Mouse (Mus musculus) lung, postnatal 0 days (tissue): ENCODE measurements around the gene Slc25a12. TPM values are rescaled to one million over a fixed set of nuclear protein-coding genes. Genes with fewer than 3 reads are reported as not detected.

Source experiments
- ATAC-seq: fragments of 200-750 bp; cut with Nextera tagmentation; 2 replicates; pipeline ENCODE4 v1.8.0; 2017; ENCODE audit warnings: moderate library complexity
- DNase-seq: peaks from one replicate; pipeline ENCODE4 v3.0.0-alpha.2; 2016; ENCODE audit warnings: low spot score
- H3K27ac ChIP-seq: fragments of 300-500 bp; sonication (generic); 2 replicates; pipeline ENCODE4 v1.5.1; 2014; ENCODE audit warnings: antibody characterized with exemption, mild to moderate bottlenecking, low read length, mixed read lengths
- H3K27me3 ChIP-seq: fragments of 300-500 bp; sonication (generic); replicated peaks from 2 replicates; pipeline ENCODE4 v1.6.1; 2014; ENCODE audit warnings: low read length, mixed read lengths; ENCODE audit not compliant: insufficient read depth
- H3K36me3 ChIP-seq: fragments of 300-500 bp; sonication (generic); 2 replicates; pipeline ENCODE4 v1.6.1; 2014; ENCODE audit warnings: low read length, mixed read lengths; ENCODE audit not compliant: insufficient read depth
- H3K4me1 ChIP-seq: fragments of 300-500 bp; sonication (generic); 2 replicates; pipeline ENCODE4 v1.6.1; 2014; ENCODE audit warnings: antibody characterized with exemption, low read depth, low read length, mixed read lengths; ENCODE audit not compliant: insufficient read depth
- H3K4me2 ChIP-seq: fragments of 300-500 bp; sonication (generic); replicated peaks from 2 replicates; pipeline ENCODE4 v1.6.1; 2014; ENCODE audit warnings: low read depth, mild to moderate bottlenecking, low read length, moderate library complexity, mixed read lengths
- H3K4me3 ChIP-seq: fragments of 300-500 bp; sonication (generic); 2 replicates; pipeline ENCODE4 v1.5.1; 2014; ENCODE audit warnings: low read depth, low read length
- H3K9ac ChIP-seq: fragments of 300-500 bp; sonication (generic); replicated peaks from 2 replicates; pipeline ENCODE4 v1.6.1; 2014; ENCODE audit warnings: low read depth, mild to moderate bottlenecking
- H3K9me3 ChIP-seq: fragments of 300-500 bp; sonication (generic); 2 replicates; pipeline ENCODE4 v1.6.1; 2016; ENCODE audit warnings: low read length, mixed read lengths
- CTCF ChIP-seq: IDR thresholded peaks from 2 replicates; pipeline ENCODE4 v1.5.1; 2016; ENCODE audit warnings: antibody characterized with exemption, mild to moderate bottlenecking
- EP300 ChIP-seq: IDR thresholded peaks from 2 replicates; pipeline ENCODE4 v1.6.1; 2016; ENCODE audit warnings: antibody characterized with exemption, mild to moderate bottlenecking, control low read depth
- WGBS: fragments of 180-500 bp; shearing (Covaris S2); extraction: QIAGEN DNeasy Blood & Tissue Kit; methylation state at CpG from one replicate; pipeline ENCODE4 v1.1.7; 2014; 5-methylcytosine and 5-hydroxymethylcytosine counted together
- polyA plus RNA-seq: library from polyadenylated mRNA; unstranded; fragments of >200 nt; fragmentation: Nextera tagmentation; extraction: Ambion mirVana; gene quantifications from 2 replicates; pipeline ENCODE4 v1.2.1, GENCODE M21; 2015

The Slc25a12 gene
- polyA plus RNA-seq, 1 experiment from 2014 or later = 16.8 TPM

- Histone ChIP-seq H3K27ac (no peak overlapping the region), H3K4me1 (no peaks in the 10 kb centered on the region), H3K9ac (no peak overlapping the region), H3K27me3 (no peaks in the 10 kb centered on the region), H3K36me3 (no peaks in the 10 kb centered on the region), H3K4me2 (no peak overlapping the region), H3K4me3 (no peak overlapping the region), H3K9me3 (no peaks in the 10 kb centered on the region)
- ATAC-seq = no peak
- DNase-seq = no peak
- no peak for TF ChIP-seq CTCF
- TF ChIP-seq EP300 = no peak
- 69% methylated on average over 3 of the region's 3 CpGs for WGBS
Observed at GRCm38 (mm10) chr2:71302156-71302663, 65.3 kb downstream of the Slc25a12 start.

DNA sequence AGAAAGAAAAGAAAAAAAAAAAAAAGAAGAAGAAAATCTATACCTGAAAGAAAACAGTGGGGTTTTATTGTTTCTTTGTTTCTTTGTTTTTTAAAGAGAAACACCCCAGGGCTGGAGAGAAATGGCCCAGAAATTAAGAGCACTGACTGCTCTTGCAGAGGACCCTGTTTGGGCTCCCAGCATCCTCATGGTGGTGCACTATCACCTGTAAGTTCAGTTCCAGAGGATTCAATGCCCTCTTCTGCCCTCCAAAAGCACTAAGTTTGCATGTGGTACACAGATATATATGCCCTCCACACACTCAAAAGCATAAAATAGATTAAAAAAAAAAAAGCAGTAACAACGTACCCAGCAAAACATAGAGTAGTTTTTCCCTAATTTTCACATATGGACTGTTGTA lies 68.8 kb downstream of the Slc25a12 start:
- no peaks in the 10 kb centered on the region for H3K9me3 ChIP-seq
- H3K4me1 ChIP-seq = no peaks in the 10 kb centered on the region
- H3K4me3 ChIP-seq = no peak overlapping the region
- no peaks in the 10 kb centered on the region for H3K36me3 ChIP-seq
- no peak overlapping the region for H3K27ac ChIP-seq
- no peak overlapping the region for H3K9ac ChIP-seq
- H3K27me3 ChIP-seq = no peaks in the 10 kb centered on the region
- DNase-seq (no peak), ATAC-seq (no peak)
- WGBS = 97% methylated on average over 1 of the region's 1 CpGs
- no peak for TF ChIP-seq CTCF
- TF ChIP-seq EP300 = no peak
- no peak overlapping the region for H3K4me2 ChIP-seq

GRCm38 (mm10) chr2:71297501-71297900 lies 70.0 kb downstream of the Slc25a12 start:
- Histone ChIP-seq H3K4me3 (no peak overlapping the region), H3K36me3 (no peaks in the 10 kb centered on the region), H3K27me3 (no peaks in the 10 kb centered on the region), H3K27ac (no peak overlapping the region), H3K4me1 (no peaks in the 10 kb centered on the region), H3K9ac (no peak overlapping the region), H3K9me3 (no peaks in the 10 kb centered on the region), H3K4me2 (no peak overlapping the region)
- 53% methylated on average over 1 of the region's 1 CpGs for WGBS
- ATAC-seq (no peak), DNase-seq (no peak)
- no peak for TF ChIP-seq CTCF
- TF ChIP-seq EP300 = no peak

GRCm38 (mm10) chr2:71295844-71296243 lies 71.7 kb downstream of the Slc25a12 start:
- H3K36me3 ChIP-seq = no peaks in the 10 kb centered on the region

GRCm38 (mm10) chr2:71294489-71294888 lies 73.1 kb downstream of the Slc25a12 start:
- H3K36me3 ChIP-seq = no peaks in the 10 kb centered on the region
- no peaks in the 10 kb centered on the region for H3K4me1 ChIP-seq

More at GRCm38 (mm10) chr2:71295844-71296243, 71.7 kb downstream of the Slc25a12 start:
- Histone ChIP-seq H3K9ac (no peak overlapping the region), H3K27ac (no peak overlapping the region), H3K9me3 (no peaks in the 10 kb centered on the region), H3K27me3 (no peaks in the 10 kb centered on the region), H3K4me1 (no peaks in the 10 kb centered on the region), H3K4me2 (no peak overlapping the region), H3K4me3 (no peak overlapping the region)
- WGBS = 88% methylated on average over 12 of the region's 12 CpGs
- TF ChIP-seq EP300 = no peak
- ATAC-seq = no peak
- no peak for DNase-seq

GRCm38 (mm10) chr2:71293983-71294382 lies 73.6 kb downstream of the Slc25a12 start:
- no peaks in the 10 kb centered on the region for H3K36me3 ChIP-seq
- no peaks in the 10 kb centered on the region for H3K9me3 ChIP-seq
- WGBS = 69% methylated on average over 3 of the region's 3 CpGs
- no peak for DNase-seq
- ATAC-seq = no peak
- H3K27me3 ChIP-seq = no peaks in the 10 kb centered on the region
- no peak overlapping the region for H3K9ac ChIP-seq
- H3K4me3 ChIP-seq = no peak overlapping the region
- H3K4me2 ChIP-seq = no peak overlapping the region
- no peak overlapping the region for H3K27ac ChIP-seq
- no peaks in the 10 kb centered on the region for H3K4me1 ChIP-seq
- no peak for TF ChIP-seq EP300
- TF ChIP-seq CTCF = no peak

More at GRCm38 (mm10) chr2:71294489-71294888, 73.1 kb downstream of the Slc25a12 start:
- H3K4me3 ChIP-seq = no peak overlapping the region
- no peak overlapping the region for H3K9ac ChIP-seq
- no peaks in the 10 kb centered on the region for H3K9me3 ChIP-seq
- no peak for TF ChIP-seq EP300
- no peak for ATAC-seq
- DNase-seq = no peak
- 26% methylated on average over 7 of the region's 7 CpGs for WGBS
- no peak overlapping the region for H3K4me2 ChIP-seq
- H3K27me3 ChIP-seq = no peaks in the 10 kb centered on the region
- no peak overlapping the region for H3K27ac ChIP-seq

- no peaks in the 10 kb centered on the region for H3K9me3 ChIP-seq
- WGBS = 61% methylated on average over 5 of the region's 5 CpGs
- no peak overlapping the region for H3K4me2 ChIP-seq
- no peaks in the 10 kb centered on the region for H3K27me3 ChIP-seq
- H3K4me1 ChIP-seq = no peaks in the 10 kb centered on the region
- no peak overlapping the region for H3K9ac ChIP-seq
- DNase-seq (no peak), ATAC-seq (no peak)
- H3K36me3 ChIP-seq = no peaks in the 10 kb centered on the region
- TF ChIP-seq EP300 = no peak
- no peak for TF ChIP-seq CTCF
- H3K4me3 ChIP-seq = no peak overlapping the region
- H3K27ac ChIP-seq = no peak overlapping the region
Observed at GRCm38 (mm10) chr2:71291566-71291965, 76.0 kb downstream of the Slc25a12 start.
